Mouse (Mus musculus) testis, adult 2 months (tissue): ENCODE data around the gene Pank1.

Experiments used
- CTCF ChIP-seq: fragments of 200-500 bp; IDR thresholded peaks from 2 replicates; pipeline ENCODE4 v1.5.1; 2012; ENCODE audit warnings: low read depth, mild to moderate bottlenecking, inconsistent platforms, low read length, moderate library complexity; ENCODE audit not compliant: control insufficient read depth, insufficient read depth, insufficient replicate concordance
- POLR2A ChIP-seq: fragments of 200-500 bp; IDR thresholded peaks from 2 replicates; pipeline ENCODE4 v1.6.1; 2012; ENCODE audit warnings: low read depth, mild to moderate bottlenecking, inconsistent platforms, low read length, moderate library complexity; ENCODE audit not compliant: control insufficient read depth

GRCm38 (mm10) chr19:34904032-34904431, 24.8 kb upstream of the Pank1 start:
- no peak for TF ChIP-seq CTCF
- no peak for TF ChIP-seq POLR2A
